Mouse (Mus musculus) ES-Bruce4 (cell line): ENCODE results near the gene Siah2.

Experiments used
- CTCF ChIP-seq: IDR thresholded peaks from one replicate; pipeline ENCODE4 v1.8.1; 2011; ENCODE audit warnings: low read depth, low read length
- EP300 ChIP-seq: IDR thresholded peaks from 2 replicates; pipeline ENCODE4 v1.6.1; 2011; ENCODE audit warnings: low read depth, low read length; ENCODE audit not compliant: insufficient read depth
- POLR2A ChIP-seq: IDR thresholded peaks from one replicate; pipeline ENCODE4 v1.8.1; 2011; ENCODE audit warnings: low read length; ENCODE audit not compliant: insufficient read depth

GRCm38 (mm10) chr3:58653907-58654306 is 38.3 kb downstream of the Siah2 start:
- TF ChIP-seq POLR2A: no peak
- TF ChIP-seq CTCF: no peak
- TF ChIP-seq EP300: no peak
